Mouse (Mus musculus): Measurements from ENCODE around the gene Dnajb14.
"Not testable (repeated sequence)": the region's sequence is repeated elsewhere in the genome, so short reads cannot be mapped to it uniquely, and the experiment has no call there.

The Dnajb14 gene

DNA sequence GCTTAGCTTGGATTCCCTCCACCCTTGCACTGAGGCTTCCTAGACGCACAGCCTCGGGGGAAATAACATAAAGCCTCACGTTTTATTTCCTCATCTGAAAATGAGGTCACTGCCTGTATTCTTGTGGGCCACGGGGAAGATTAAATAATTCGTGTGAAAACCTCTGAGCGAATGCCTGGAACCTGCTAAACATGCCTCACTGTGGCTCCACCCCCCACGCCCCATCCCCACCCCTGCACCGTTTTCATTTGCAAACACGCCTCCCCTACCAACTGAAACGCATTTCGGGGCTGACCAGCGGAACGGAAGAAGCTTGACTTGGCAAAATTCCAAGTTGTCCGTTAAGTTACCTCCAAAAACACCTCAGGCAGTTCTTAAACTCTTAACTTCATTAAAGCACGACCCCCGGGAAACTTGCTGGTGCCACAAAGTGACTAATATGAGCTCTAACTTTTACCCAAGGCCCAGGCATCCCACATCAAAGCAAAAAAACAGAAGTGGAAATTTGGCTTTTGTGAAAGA lies 88.1 kb downstream of the Dnajb14 start:
- DNase-seq: peak; percentile 19

DNA sequence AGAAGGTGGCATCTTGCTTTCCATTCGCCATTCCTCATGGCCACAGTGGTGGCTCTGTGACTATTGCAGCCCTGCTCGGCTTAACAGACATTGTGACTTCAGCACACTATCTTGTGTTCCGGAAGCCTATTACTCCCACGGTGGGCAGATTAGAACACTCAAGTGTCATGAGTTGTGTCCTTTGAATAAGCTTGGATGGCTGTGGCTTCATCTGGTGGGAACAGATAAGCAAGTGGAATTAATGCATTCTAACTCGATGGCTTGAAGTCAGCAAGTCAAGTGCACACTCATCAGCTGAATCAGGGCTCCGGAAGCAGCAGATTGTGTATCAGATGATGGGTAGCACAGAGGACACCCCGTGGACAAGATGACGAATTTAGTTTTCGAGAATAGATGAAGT lies 90.4 kb downstream of the Dnajb14 start:
- DNase-seq: no peak

DNA sequence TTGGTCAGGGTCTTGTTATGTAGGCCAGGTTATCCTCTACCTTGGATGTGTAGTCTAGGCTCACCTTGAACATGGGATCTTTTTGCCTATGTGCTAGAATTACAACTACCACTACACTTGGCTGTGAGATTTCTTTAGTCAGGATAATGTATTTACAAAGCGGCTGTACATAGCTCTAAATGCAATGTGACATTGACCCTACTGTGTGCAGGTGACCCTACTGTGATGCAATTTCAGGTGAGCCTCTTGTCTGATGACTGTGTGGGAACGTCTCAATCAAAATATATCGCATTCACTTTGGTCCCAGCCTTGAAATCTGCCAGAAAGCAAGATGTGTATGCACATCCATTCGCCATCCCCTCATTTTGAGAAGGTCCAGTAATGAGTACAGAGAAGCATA lies 90.9 kb downstream of the Dnajb14 start:
- DNase-seq: no peak

DNA sequence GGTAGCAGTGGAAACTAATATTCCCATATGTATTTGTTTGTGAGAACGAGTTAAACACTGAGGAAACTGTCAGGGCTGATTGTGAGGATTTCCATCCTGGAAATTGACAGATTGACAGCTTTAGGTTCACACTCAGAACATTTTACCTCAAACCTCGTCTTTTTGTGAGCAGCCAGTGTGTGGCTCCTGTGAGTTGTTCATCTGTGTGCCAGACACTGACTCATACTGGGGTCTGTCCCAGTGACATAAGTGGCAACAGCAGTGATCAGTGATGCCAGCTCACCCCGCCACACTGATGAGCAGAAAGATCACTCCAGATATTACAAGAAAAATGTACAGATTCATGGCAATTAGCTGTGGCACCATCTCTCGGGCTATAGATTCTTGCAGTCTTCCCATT lies 92.0 kb downstream of the Dnajb14 start:
- no peak for DNase-seq

GRCm38 (mm10) chr3:137961736-137962385 lies 94.4 kb downstream of the Dnajb14 start:
- DNase-seq: no peak

GRCm38 (mm10) chr3:137963508-137963907 lies 96.0 kb downstream of the Dnajb14 start:
- no peak for DNase-seq

DNA sequence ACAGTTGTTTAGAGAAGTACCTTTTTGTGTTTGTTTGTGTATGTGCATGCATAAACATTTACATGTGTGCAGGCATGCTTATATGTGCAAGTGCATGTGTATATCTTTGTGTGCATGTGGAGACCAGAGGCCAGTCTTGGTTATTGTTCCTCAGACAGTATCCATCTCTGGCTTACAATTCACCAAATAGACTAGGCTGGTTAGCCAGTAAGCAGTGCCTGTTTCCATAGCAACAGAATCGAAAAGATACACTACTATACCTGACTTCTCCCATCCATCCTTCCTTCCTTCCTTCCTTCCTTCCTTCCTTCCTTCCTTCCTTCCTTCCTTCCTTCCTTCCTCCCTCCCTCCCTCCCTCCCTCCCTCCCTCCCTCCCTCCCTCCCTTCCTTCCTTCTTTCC lies 96.5 kb downstream of the Dnajb14 start:
- DNase-seq: not testable (repeated sequence)
